Mouse (Mus musculus) brain, embryonic 14.5 days (tissue): ENCODE data around the gene Luzp2.

Experiments
- CTCF ChIP-seq: fragments of 200-500 bp; IDR thresholded peaks from 2 replicates; pipeline ENCODE4 v1.5.1; 2012; ENCODE audit warnings: inconsistent platforms, mild to moderate bottlenecking, moderate library complexity, borderline replicate concordance; ENCODE audit not compliant: insufficient read depth, insufficient read length; ENCODE audit errors: extremely low read depth
- POLR2A ChIP-seq: fragments of 200-500 bp; IDR thresholded peaks from 2 replicates; pipeline ENCODE4 v1.6.1; 2012; ENCODE audit warnings: mild to moderate bottlenecking, inconsistent platforms, borderline replicate concordance; ENCODE audit not compliant: poor library complexity, insufficient read depth, insufficient read length, severe bottlenecking; ENCODE audit errors: extremely low read depth

GRCm38 (mm10) chr7:54956759-54957158 is 121.5 kb downstream of the Luzp2 start:
- TF ChIP-seq CTCF (no peak), POLR2A (no peak)
